Mouse (Mus musculus): Measurements from ENCODE around the gene Tesk2. TPM values are rescaled to one million over a fixed set of nuclear protein-coding genes. Genes with fewer than 3 reads are reported as not detected.
"Not testable (repeated sequence)": the region's sequence is repeated elsewhere in the genome, so short reads cannot be mapped to it uniquely, and the experiment has no call there.

Tesk2 gene
- 2.0 and 2.3 TPM in 2 replicates for polyA plus RNA-seq (2012; rRNA removed)

GRCm38 (mm10) chr4:116720343-116721097, at the start of gene Tesk2:
Tesk2 (plus strand) TSS chr4:116720948.
- peak; percentile 80 for DNase-seq
- Histone ChIP-seq H3K4me1 (ENCODE audit: control insufficient read depth, insufficient read depth, low read length) (peaks cover 2% of the 10 kb centered on the region; the same call in 1 of the 2 replicates), H3K4me3 (replicated peaks; ENCODE audit: extremely low read depth, low read depth, low read length) (peak within 1 kb of the TSS; percentile 65)
- TF ChIP-seq CTCF (IDR thresholded peaks at IDR 0.05; ENCODE audit: insufficient read depth, low read length) (no peak), POLR2A (IDR thresholded peaks at IDR 0.05; ENCODE audit: borderline replicate concordance, extremely low read depth, low read depth, low read length) (peak; percentile 42; the same call in 1 of the 2 replicates)
- WGBS: under 1% methylated on average over 32 of the region's 34 CpGs

- no peak overlapping the region for H3K4me3 ChIP-seq (replicated peaks; ENCODE audit: extremely low read depth, low read depth, low read length)
- 29% methylated on average over 2 of the region's 2 CpGs for WGBS
- DNase-seq: peak; percentile 49
- H3K4me1 ChIP-seq (ENCODE audit: control insufficient read depth, insufficient read depth, low read length): no peaks in the 10 kb centered on the region
- TF ChIP-seq CTCF (IDR thresholded peaks at IDR 0.05; ENCODE audit: insufficient read depth, low read length): no peak
These were observed 48.0 kb upstream of the Tesk2 start for GRCm38 (mm10) chr4:116672785-116673184.

DNA sequence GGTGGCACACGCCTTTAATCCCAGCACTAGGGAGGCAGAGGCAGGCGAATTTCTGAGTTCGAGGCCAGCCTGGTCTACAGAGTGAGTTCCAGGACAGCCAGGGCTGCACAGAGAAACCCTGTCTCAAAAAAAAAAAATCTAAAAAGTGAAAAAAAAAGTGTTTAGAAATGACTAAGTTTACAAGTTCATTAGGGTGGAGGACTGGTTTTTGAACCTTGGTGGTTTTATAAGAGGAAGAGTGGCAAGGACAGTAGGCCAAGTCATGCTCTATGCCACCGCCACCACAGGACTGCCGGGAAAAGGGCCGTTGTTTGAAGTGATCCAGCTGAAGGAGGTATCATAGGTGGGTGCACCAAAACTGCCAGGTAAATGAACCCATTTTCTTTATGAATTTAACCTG, 46.0 kb upstream of the Tesk2 start:
- WGBS: 84% methylated on average over 6 of the region's 6 CpGs
- H3K4me3 ChIP-seq (replicated peaks; ENCODE audit: extremely low read depth, low read depth, low read length); DNase-seq; H3K4me1 ChIP-seq (ENCODE audit: control insufficient read depth, insufficient read depth, low read length): not testable (repeated sequence)

DNA sequence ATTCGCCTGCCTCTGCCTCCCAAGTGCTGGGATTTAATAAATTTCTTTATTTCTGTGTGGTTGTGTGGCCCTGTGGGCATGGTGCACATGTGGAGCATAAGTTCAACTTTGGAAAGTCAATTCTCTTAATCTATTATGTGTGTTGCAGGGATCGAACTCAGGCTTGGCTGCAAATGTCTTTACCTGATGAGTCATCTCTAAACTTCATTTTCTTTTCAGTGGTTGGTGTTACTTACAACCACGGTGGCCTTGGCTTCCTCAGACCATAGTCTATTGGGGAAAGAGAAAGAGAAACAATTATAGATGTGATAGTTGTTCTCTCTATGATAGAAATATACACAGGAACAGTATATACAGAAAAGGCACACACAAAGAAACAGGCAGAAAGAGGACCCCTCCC, 44.7 kb upstream of the Tesk2 start:
- DNase-seq: no peak
- WGBS: 76% methylated on average over 3 of the region's 3 CpGs

GRCm38 (mm10) chr4:116677808-116678207, 42.9 kb upstream of the Tesk2 start:
- H3K4me3 ChIP-seq (replicated peaks; ENCODE audit: extremely low read depth, low read depth, low read length): no peak overlapping the region
- TF ChIP-seq CTCF (IDR thresholded peaks at IDR 0.05; ENCODE audit: insufficient read depth, low read length) (no peak), POLR2A (IDR thresholded peaks at IDR 0.05; ENCODE audit: borderline replicate concordance, extremely low read depth, low read depth, low read length) (no peak)
- DNase-seq: no peak
- 65% methylated on average over 1 of the region's 1 CpGs for WGBS
- no peaks in the 10 kb centered on the region for H3K4me1 ChIP-seq (ENCODE audit: control insufficient read depth, insufficient read depth, low read length)

More for the DNA sequence above, 44.7 kb upstream of the Tesk2 start:
- Histone ChIP-seq H3K4me3 (replicated peaks; ENCODE audit: extremely low read depth, low read depth, low read length) (no peak overlapping the region), H3K4me1 (ENCODE audit: control insufficient read depth, insufficient read depth, low read length) (no peaks in the 10 kb centered on the region)
- TF ChIP-seq POLR2A (IDR thresholded peaks at IDR 0.05; ENCODE audit: borderline replicate concordance, extremely low read depth, low read depth, low read length) (no peak), CTCF (IDR thresholded peaks at IDR 0.05; ENCODE audit: insufficient read depth, low read length) (no peak)

DNA sequence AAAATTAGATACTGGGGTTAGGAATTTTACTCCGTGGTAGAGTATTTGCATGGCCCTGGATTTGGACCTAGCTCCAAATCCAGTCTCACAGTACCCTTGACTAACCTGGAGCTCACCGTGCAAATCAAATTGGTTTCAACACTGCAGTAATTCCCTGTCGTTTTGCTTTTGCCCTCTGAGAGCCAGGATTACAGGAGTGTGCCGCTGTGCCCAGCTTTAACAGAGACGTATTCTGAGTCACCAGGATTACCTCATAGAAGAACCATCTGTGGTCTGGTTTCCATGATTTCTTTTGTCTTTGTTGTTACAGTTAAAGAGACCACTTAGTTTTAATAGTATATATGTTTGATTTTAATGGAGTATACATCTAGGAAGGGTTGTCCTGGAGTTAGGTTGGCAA, 41.6 kb upstream of the Tesk2 start:
- Histone ChIP-seq H3K4me3 (replicated peaks; ENCODE audit: extremely low read depth, low read depth, low read length) (no peak overlapping the region), H3K4me1 (ENCODE audit: control insufficient read depth, insufficient read depth, low read length) (no peaks in the 10 kb centered on the region)
- WGBS: 52% methylated on average over 5 of the region's 5 CpGs
- TF ChIP-seq CTCF (IDR thresholded peaks at IDR 0.05; ENCODE audit: insufficient read depth, low read length): no peak
- no peak for TF ChIP-seq POLR2A (IDR thresholded peaks at IDR 0.05; ENCODE audit: borderline replicate concordance, extremely low read depth, low read depth, low read length)
- DNase-seq: no peak

DNA sequence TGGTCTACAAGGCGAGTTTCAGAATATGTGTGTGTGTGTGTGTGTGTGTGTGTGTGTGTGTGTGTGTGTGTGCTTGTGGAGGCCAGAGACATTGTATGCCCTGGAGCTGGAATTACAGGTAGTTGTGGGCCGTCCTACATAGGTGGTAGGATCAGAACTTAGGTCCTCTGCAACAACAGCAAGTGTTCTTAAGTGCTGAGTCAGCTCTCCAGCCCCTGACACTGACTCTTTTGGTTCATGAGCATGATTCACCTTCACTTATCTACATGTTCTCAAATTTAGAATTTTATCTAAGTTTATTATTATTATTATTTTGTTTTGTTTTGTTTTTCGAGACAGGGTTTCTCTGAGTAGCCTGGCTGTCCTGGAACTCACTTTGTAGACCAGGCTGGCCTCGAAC, 40.2 kb upstream of the Tesk2 start:
- DNase-seq; H3K4me1 ChIP-seq (ENCODE audit: control insufficient read depth, insufficient read depth, low read length); H3K4me3 ChIP-seq (replicated peaks; ENCODE audit: extremely low read depth, low read depth, low read length): not testable (repeated sequence)
- 94% methylated on average over 4 of the region's 4 CpGs for WGBS

DNA sequence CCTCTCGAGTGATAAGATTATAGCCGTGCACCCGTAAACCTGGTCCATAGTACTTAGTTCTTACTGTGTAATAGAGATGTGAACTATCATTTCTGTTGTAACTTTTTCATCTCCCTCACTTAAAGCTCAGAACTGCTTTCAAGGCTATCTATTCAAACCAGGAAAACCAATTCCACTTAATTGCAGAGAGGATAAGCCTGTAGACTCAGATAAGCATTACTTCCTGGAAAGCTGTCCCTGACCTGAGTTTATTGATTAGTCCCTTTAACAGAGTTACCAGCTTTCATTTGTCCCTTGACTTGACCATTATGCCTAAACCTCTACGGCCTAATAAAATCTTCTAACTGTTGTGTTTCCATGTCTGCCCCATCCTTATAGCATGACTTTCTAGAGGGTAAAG, 36.8 kb upstream of the Tesk2 start:
- H3K4me1 ChIP-seq (ENCODE audit: control insufficient read depth, insufficient read depth, low read length): peaks cover 9% of the 10 kb centered on the region
- H3K4me3 ChIP-seq (replicated peaks; ENCODE audit: extremely low read depth, low read depth, low read length): no peak overlapping the region
- 81% methylated on average over 4 of the region's 4 CpGs for WGBS
- DNase-seq: no peak
- TF ChIP-seq POLR2A (IDR thresholded peaks at IDR 0.05; ENCODE audit: borderline replicate concordance, extremely low read depth, low read depth, low read length) (no peak), CTCF (IDR thresholded peaks at IDR 0.05; ENCODE audit: insufficient read depth, low read length) (no peak)

- peaks cover 10% of the 10 kb centered on the region for H3K4me1 ChIP-seq (ENCODE audit: control insufficient read depth, insufficient read depth, low read length)
- H3K4me3 ChIP-seq (replicated peaks; ENCODE audit: extremely low read depth, low read depth, low read length): peak overlapping the region; percentile 88
- TF ChIP-seq POLR2A (IDR thresholded peaks at IDR 0.05; ENCODE audit: borderline replicate concordance, extremely low read depth, low read depth, low read length): no peak
- TF ChIP-seq CTCF (IDR thresholded peaks at IDR 0.05; ENCODE audit: insufficient read depth, low read length): no peak
- WGBS: 75% methylated on average over 2 of the region's 2 CpGs
- no peak for DNase-seq
These were observed 36.1 kb upstream of the Tesk2 start for GRCm38 (mm10) chr4:116684665-116685064.

GRCm38 (mm10) chr4:116685402-116686061, 35.2 kb upstream of the Tesk2 start, which contains the start of gene Prdx1:
Prdx1 (plus strand) TSS chr4:116685544.
- peak within 1 kb of the TSS; percentile 88 for H3K4me3 ChIP-seq (replicated peaks; ENCODE audit: extremely low read depth, low read depth, low read length)
- DNase-seq: peak; percentile 98
- peaks cover 10% of the 10 kb centered on the region for H3K4me1 ChIP-seq (ENCODE audit: control insufficient read depth, insufficient read depth, low read length)
- under 1% methylated on average over 56 of the region's 56 CpGs for WGBS
- TF ChIP-seq POLR2A (IDR thresholded peaks at IDR 0.05; ENCODE audit: borderline replicate concordance, extremely low read depth, low read depth, low read length) (peak; percentile 99), CTCF (IDR thresholded peaks at IDR 0.05; ENCODE audit: insufficient read depth, low read length) (peak; percentile 77)

Data from lung, adult 2 months (tissue).